In genomic region chr2:179984830-179985229, GRCm38 (mm10) we compare ENCODE assay signal across 15 mouse cellular contexts. TPM values are rescaled to one million over a fixed set of nuclear protein-coding genes. Genes with fewer than 3 reads are reported as not detected.
DNase-seq lines count a peak whose midpoint lies in the region; ATAC-seq and TF ChIP-seq lines count a peak whose summit lies in the region.
"Had no signal": no experiment of that assay in that cellular context is flagged by ENCODE, and none has a peak within 500 bp of the region (broad histone marks: within the 10 kb centered on the region; RNA-seq: fewer than 3 reads in every experiment).

No protein-coding gene starts in this region.

- H3K27me3 ChIP-seq in kidney, postnatal 0 days (ENCODE audit: insufficient read depth, low read length), result no peaks in the 10 kb centered on the region
- H3K27me3 ChIP-seq in limb, embryonic 13.5 days, result peaks cover 3% of the 10 kb centered on the region; the same call in 1 of the 2 replicates
- H3K27me3 ChIP-seq: embryonic facial prominence, embryonic 13.5 days; limb, embryonic 15.5 days; midbrain, embryonic 12.5 days had no signal

- peak; percentile 60 for DNase-seq in heart, adult 11 months
- DNase-seq in heart, adult 18-20 months, result no peak
- DNase-seq in kidney, postnatal 0 days (ENCODE audit: low spot score), result peak; percentile 73
- DNase-seq in kidney, adult 18-20 months, result no peak
- DNase-seq in brain, embryonic 14.5 days (ENCODE audit: low read depth), result peak; percentile 37
- DNase-seq in ovary, postnatal 14 days (ENCODE audit: low spot score), result no peak
- no peak for DNase-seq in layer of hippocampus, adult 8-10 months (ENCODE audit: low spot score in 2 of 2)
- DNase-seq: kidney, adult 9 months had no signal

- no peak overlapping the region for H3K4me3 ChIP-seq in kidney, postnatal 0 days (replicated peaks; ENCODE audit: low read depth, low read length)
- H3K4me3 ChIP-seq in limb, embryonic 13.5 days, result no peak overlapping the region
- H3K4me3 ChIP-seq: embryonic facial prominence, embryonic 13.5 days; forebrain, embryonic 10.5 days; left cerebral cortex, adult 2 months; limb, embryonic 15.5 days; midbrain, embryonic 12.5 days had no signal

- H3K4me1 ChIP-seq in kidney, postnatal 0 days (replicated peaks; ENCODE audit: insufficient read depth, low read length), result no peaks in the 10 kb centered on the region
- peaks cover 11% of the 10 kb centered on the region for H3K4me1 ChIP-seq in limb, embryonic 13.5 days
- H3K4me1 ChIP-seq: midbrain, embryonic 12.5 days had no signal

- H3K36me3 ChIP-seq in kidney, postnatal 0 days (ENCODE audit: insufficient read depth, low read length), result no peaks in the 10 kb centered on the region
- H3K36me3 ChIP-seq in limb, embryonic 13.5 days, result no peaks in the 10 kb centered on the region
- H3K36me3 ChIP-seq: embryonic facial prominence, embryonic 13.5 days; forebrain, embryonic 10.5 days; limb, embryonic 15.5 days; midbrain, embryonic 12.5 days had no signal

- TF ChIP-seq CTCF in kidney, postnatal 0 days (IDR thresholded peaks at IDR 0.05; ENCODE audit: low read depth), result no peak
- no peak for TF ChIP-seq CTCF in brain, embryonic 14.5 days (IDR thresholded peaks at IDR 0.05; ENCODE audit: borderline replicate concordance, extremely low read depth, insufficient read depth, insufficient read length)

- ATAC-seq in kidney, postnatal 0 days (replicated peaks; ENCODE audit: low FRiP score, low read depth), result no peak
- ATAC-seq in limb, embryonic 13.5 days (ENCODE audit: low FRiP score, low read depth), result no peak

- H3K9me3 ChIP-seq in kidney, postnatal 0 days (replicated peaks; ENCODE audit: low read length), result no peaks in the 10 kb centered on the region
- no peaks in the 10 kb centered on the region for H3K9me3 ChIP-seq in limb, embryonic 13.5 days
- H3K9me3 ChIP-seq: embryonic facial prominence, embryonic 13.5 days; forebrain, embryonic 10.5 days; G1E; limb, embryonic 15.5 days; midbrain, embryonic 12.5 days had no signal

- no peak for TF ChIP-seq POLR2A in brain, embryonic 14.5 days (IDR thresholded peaks at IDR 0.05; ENCODE audit: borderline replicate concordance, extremely low read depth, insufficient read depth, insufficient read length, poor library complexity, severe bottlenecking)

- H3K27ac ChIP-seq in kidney, postnatal 0 days, result no peak overlapping the region
- H3K27ac ChIP-seq in limb, embryonic 13.5 days, result no peak overlapping the region
- H3K27ac ChIP-seq: embryonic facial prominence, embryonic 13.5 days; forebrain, embryonic 10.5 days; left cerebral cortex, adult 2 months; limb, embryonic 15.5 days; midbrain, embryonic 12.5 days had no signal

- H3K9ac ChIP-seq in kidney, postnatal 0 days (ENCODE audit: low read depth, low read length), result no peak overlapping the region
- peak overlapping the region; percentile 25; the same call in 1 of the 2 replicates for H3K9ac ChIP-seq in limb, embryonic 13.5 days
- H3K9ac ChIP-seq: embryonic facial prominence, embryonic 13.5 days; limb, embryonic 15.5 days; midbrain, embryonic 12.5 days had no signal

- WGBS in kidney, postnatal 0 days, result 34% methylated on average over 7 of the region's 7 CpGs
- WGBS in limb, embryonic 13.5 days, result 34% methylated on average over 7 of the region's 7 CpGs

- no peak overlapping the region for H3K4me2 ChIP-seq in kidney, postnatal 0 days (ENCODE audit: low read length)
- no peak overlapping the region for H3K4me2 ChIP-seq in limb, embryonic 13.5 days (replicated peaks)
- H3K4me2 ChIP-seq: embryonic facial prominence, embryonic 13.5 days; limb, embryonic 15.5 days; midbrain, embryonic 12.5 days had no signal

RNA-seq across cellular contexts. Expression of gene Taf4, which starts 8.4 kb away (rescaled TPM):
- total RNA-seq in heart, adult 18-20 months (2021), result 10 to 100 TPM; 17.1 to 17.7 TPM
- 3.3 and 3.5 TPM in 2 replicates for polyA plus RNA-seq in kidney, postnatal 0 days (2015; fragmentation: Nextera tagmentation; extraction: Ambion mirVana)
- polyA plus RNA-seq in brain, embryonic 14.5 days (2012; rRNA removed), result 15.7 and 20.8 TPM in 2 replicates
- 2.7 and 3.3 TPM in 2 replicates for polyA plus RNA-seq in limb, embryonic 13.5 days (2015; fragmentation: Nextera tagmentation; extraction: Ambion mirVana)
- 10 to 100 TPM; 22.0 to 23.5 (median 22.3) TPM for total RNA-seq in layer of hippocampus, adult 8-10 months (2022)

RNA-seq across cellular contexts. Expression of gene Lsm14b, which starts 40.0 kb away (rescaled TPM):
- total RNA-seq in heart, adult 18-20 months (2021), result 10 to 100 TPM; 62.0 to 62.3 TPM
- polyA plus RNA-seq in kidney, postnatal 0 days (2015; fragmentation: Nextera tagmentation; extraction: Ambion mirVana), result 9.3 and 10.4 TPM in 2 replicates
- 177 TPM in 2 replicates for polyA plus RNA-seq in brain, embryonic 14.5 days (2012; rRNA removed)
- polyA plus RNA-seq in limb, embryonic 13.5 days (2015; fragmentation: Nextera tagmentation; extraction: Ambion mirVana), result 11.2 and 11.7 TPM in 2 replicates
- 10 to 100 TPM; 83.3 to 97.9 (median 92.6) TPM for total RNA-seq in layer of hippocampus, adult 8-10 months (2022)

RNA-seq across cellular contexts. Expression of gene Psma7, which starts 57.4 kb away (rescaled TPM):
- total RNA-seq in heart, adult 18-20 months (2021), result 100 to 1,000 TPM; 151 to 161 TPM
- 641 and 676 TPM in 2 replicates for polyA plus RNA-seq in kidney, postnatal 0 days (2015; fragmentation: Nextera tagmentation; extraction: Ambion mirVana)
- 324 and 394 TPM in 2 replicates for polyA plus RNA-seq in brain, embryonic 14.5 days (2012; rRNA removed)
- polyA plus RNA-seq in limb, embryonic 13.5 days (2015; fragmentation: Nextera tagmentation; extraction: Ambion mirVana), result 612 and 628 TPM in 2 replicates
- 100 to 1,000 TPM; 152 to 188 (median 166) TPM for total RNA-seq in layer of hippocampus, adult 8-10 months (2022)

RNA-seq across cellular contexts. Expression of gene Ss18l1, which starts 57.5 kb away (rescaled TPM):
- total RNA-seq in heart, adult 18-20 months (2021), result 1 to 10 TPM; 1.9 TPM
- polyA plus RNA-seq in kidney, postnatal 0 days (2015; fragmentation: Nextera tagmentation; extraction: Ambion mirVana), result 3.9 and 4.2 TPM in 2 replicates
- 50.2 and 73.1 TPM in 2 replicates for polyA plus RNA-seq in brain, embryonic 14.5 days (2012; rRNA removed)
- polyA plus RNA-seq in limb, embryonic 13.5 days (2015; fragmentation: Nextera tagmentation; extraction: Ambion mirVana), result 6.0 and 6.5 TPM in 2 replicates
- 10 to 100 TPM; 41.2 to 46.5 (median 43.2) TPM for total RNA-seq in layer of hippocampus, adult 8-10 months (2022)

Comparison
In these comparisons a context has a peak if more than half of its experiments do, and no peak if none do; other contexts are left out.
1. DNase-seq: peak in heart, adult 11 months (single experiment), kidney, postnatal 0 days (single experiment) and brain, embryonic 14.5 days (single experiment); none in heart, adult 18-20 months (0 of 2), kidney, adult 18-20 months (single experiment), ovary, postnatal 14 days (single experiment) and layer of hippocampus, adult 8-10 months (0 of 2).
2. RNA of gene Lsm14b, which starts 40.0 kb away (polyA plus RNA-seq): 177 TPM in brain, embryonic 14.5 days; 11.2 to 11.7 TPM in limb, embryonic 13.5 days and 9.3 to 10.4 TPM in kidney, postnatal 0 days; every median in the first group is over 10 times any median in the second.